Mouse (Mus musculus): ENCODE measurements at regions not wholly inside any gene's neighbourhood (a gene's known extent, or its start where the extent isn't known, plus 50 kb on each side); places are given as distances from the start of the nearest gene placed in this dataset.

GRCm38 (mm10) chr6:76697146-76697891, 199.7 kb upstream of the Gm9008 start:
- DNase-seq (ENCODE audit: low spot score): peak; percentile 14

GRCm38 (mm10) chr6:76688831-76689230, 191.2 kb upstream of the Gm9008 start:
- no peak for DNase-seq (ENCODE audit: low spot score)

GRCm38 (mm10) chr6:76639583-76639982, 142.0 kb upstream of the Gm9008 start:
- DNase-seq (ENCODE audit: low spot score): no peak

GRCm38 (mm10) chr6:76628379-76628778, 130.8 kb upstream of the Gm9008 start:
- DNase-seq (ENCODE audit: low spot score): no peak

- no peak for DNase-seq (ENCODE audit: low spot score)
Measured at GRCm38 (mm10) chr6:76621499-76621898, 123.9 kb upstream of the Gm9008 start.

- no peak for DNase-seq (ENCODE audit: low spot score)
Measured at GRCm38 (mm10) chr6:76620754-76621204, 123.2 kb upstream of the Gm9008 start.
